Mouse (Mus musculus): ENCODE data around the gene Pex10. TPM values are rescaled to one million over a fixed set of nuclear protein-coding genes. Genes with fewer than 3 reads are reported as not detected.

Pex10 gene
- polyA plus RNA-seq (2015; fragmentation: Nextera tagmentation; extraction: Ambion mirVana) = 15.9 and 16.3 TPM in 2 replicates

- peak; percentile 99 for DNase-seq (ENCODE audit: low spot score)
Measured at GRCm38 (mm10) chr4:155066834-155067522, at the start of gene Pex10. Gene Pex10, plus strand, starts transcription at chr4:155067016.

GRCm38 (mm10) chr4:155017253-155017878, 49.5 kb upstream of the Pex10 start:
- no peak for DNase-seq (ENCODE audit: low spot score)

GRCm38 (mm10) chr4:155018066-155018465, 48.8 kb upstream of the Pex10 start:
- DNase-seq (ENCODE audit: low spot score) = no peak

- DNase-seq (ENCODE audit: low spot score) = peak; percentile 15
Measured at GRCm38 (mm10) chr4:155018601-155019335, 48.0 kb upstream of the Pex10 start.

- DNase-seq (ENCODE audit: low spot score) = no peak
Measured at GRCm38 (mm10) chr4:155019336-155019847, 47.4 kb upstream of the Pex10 start.

GRCm38 (mm10) chr4:155020141-155020540, 46.7 kb upstream of the Pex10 start:
- DNase-seq (ENCODE audit: low spot score) = no peak

- no peak for DNase-seq (ENCODE audit: low spot score)
Measured at GRCm38 (mm10) chr4:155020813-155021212, 46.0 kb upstream of the Pex10 start.

GRCm38 (mm10) chr4:155022228-155022855, 44.5 kb upstream of the Pex10 start:
- DNase-seq (ENCODE audit: low spot score) = no peak

GRCm38 (mm10) chr4:155024170-155025010, 42.4 kb upstream of the Pex10 start:
- DNase-seq (ENCODE audit: low spot score) = no peak

- no peak for DNase-seq (ENCODE audit: low spot score)
Measured at GRCm38 (mm10) chr4:155033115-155033514, 33.7 kb upstream of the Pex10 start.

GRCm38 (mm10) chr4:155034202-155034601, 32.6 kb upstream of the Pex10 start:
- no peak for DNase-seq (ENCODE audit: low spot score)

GRCm38 (mm10) chr4:155034787-155035186, 32.0 kb upstream of the Pex10 start:
- no peak for DNase-seq (ENCODE audit: low spot score)

GRCm38 (mm10) chr4:155040197-155040596, 26.6 kb upstream of the Pex10 start:
- no peak for DNase-seq (ENCODE audit: low spot score)

- DNase-seq (ENCODE audit: low spot score) = no peak
Measured at GRCm38 (mm10) chr4:155040696-155041095, 26.1 kb upstream of the Pex10 start.

GRCm38 (mm10) chr4:155042606-155043288, 24.1 kb upstream of the Pex10 start:
- DNase-seq (ENCODE audit: low spot score) = no peak

- DNase-seq (ENCODE audit: low spot score) = no peak
Measured at GRCm38 (mm10) chr4:155043289-155043625, 23.6 kb upstream of the Pex10 start.

GRCm38 (mm10) chr4:155046636-155047035, 20.2 kb upstream of the Pex10 start:
- DNase-seq (ENCODE audit: low spot score) = no peak

GRCm38 (mm10) chr4:155050116-155050515, 16.7 kb upstream of the Pex10 start:
- peak; percentile 77 for DNase-seq (ENCODE audit: low spot score)

GRCm38 (mm10) chr4:155056724-155057123, 10.1 kb upstream of the Pex10 start, which contains the start of gene Plch2:
Gene Plch2, minus strand, starts transcription at chr4:155056784.
- DNase-seq (ENCODE audit: low spot score) = no peak

GRCm38 (mm10) chr4:155058325-155058724, 8.5 kb upstream of the Pex10 start:
- DNase-seq (ENCODE audit: low spot score) = no peak
